Mouse (Mus musculus): ENCODE results near the gene Mta1.

Mta1 gene

GRCm38 (mm10) chr12:113143164-113143563 lies 45.1 kb downstream of the Mta1 start:
- in situ Hi-C loops (cut with MboI; ENCODE audit: low pct_unique_long_range_greater_than_20kb in 1 of 2, low sequenced_read_pairs in 2 of 2, unreplicated experiment in 1 of 2) = no loop called here

GRCm38 (mm10) chr12:113144001-113144756 lies 46.1 kb downstream of the Mta1 start:
- in situ Hi-C loops (cut with MboI; ENCODE audit: low pct_unique_long_range_greater_than_20kb in 1 of 2, low sequenced_read_pairs in 2 of 2, unreplicated experiment in 1 of 2) = no loop called here

GRCm38 (mm10) chr12:113144886-113145285 lies 46.8 kb downstream of the Mta1 start:
- in situ Hi-C loops (cut with MboI; ENCODE audit: low pct_unique_long_range_greater_than_20kb in 1 of 2, low sequenced_read_pairs in 2 of 2, unreplicated experiment in 1 of 2) = no loop called here

GRCm38 (mm10) chr12:113145591-113145990 lies 47.5 kb downstream of the Mta1 start:
- in situ Hi-C loops (cut with MboI; ENCODE audit: low pct_unique_long_range_greater_than_20kb in 1 of 2, low sequenced_read_pairs in 2 of 2, unreplicated experiment in 1 of 2) = no loop called here

GRCm38 (mm10) chr12:113146112-113147057 lies 48.3 kb downstream of the Mta1 start, which contains the start of gene Crip1:
TSS of gene Crip1 (plus strand) at chr12:113146316.
- in situ Hi-C loops (cut with MboI; ENCODE audit: low pct_unique_long_range_greater_than_20kb in 1 of 2, low sequenced_read_pairs in 2 of 2, unreplicated experiment in 1 of 2) = no loop called here

GRCm38 (mm10) chr12:113147481-113147880 lies 49.4 kb downstream of the Mta1 start:
- in situ Hi-C loops (cut with MboI; ENCODE audit: low pct_unique_long_range_greater_than_20kb in 1 of 2, low sequenced_read_pairs in 2 of 2, unreplicated experiment in 1 of 2) = no loop called here

GRCm38 (mm10) chr12:113148381-113149035 lies 50.4 kb downstream of the Mta1 start:
- in situ Hi-C loops (cut with MboI; ENCODE audit: low pct_unique_long_range_greater_than_20kb in 1 of 2, low sequenced_read_pairs in 2 of 2, unreplicated experiment in 1 of 2) = no loop called here

GRCm38 (mm10) chr12:113149341-113149740 lies 51.3 kb downstream of the Mta1 start:
- in situ Hi-C loops (cut with MboI; ENCODE audit: low pct_unique_long_range_greater_than_20kb in 1 of 2, low sequenced_read_pairs in 2 of 2, unreplicated experiment in 1 of 2) = no loop called here

GRCm38 (mm10) chr12:113149896-113150295 lies 51.8 kb downstream of the Mta1 start:
- in situ Hi-C loops (cut with MboI; ENCODE audit: low pct_unique_long_range_greater_than_20kb in 1 of 2, low sequenced_read_pairs in 2 of 2, unreplicated experiment in 1 of 2) = no loop called here

- in situ Hi-C loops (cut with MboI; ENCODE audit: low pct_unique_long_range_greater_than_20kb in 1 of 2, low sequenced_read_pairs in 2 of 2, unreplicated experiment in 1 of 2) = no loop called here
These were observed 52.5 kb downstream of the Mta1 start for GRCm38 (mm10) chr12:113150591-113150990.

- in situ Hi-C loops (cut with MboI; ENCODE audit: low pct_unique_long_range_greater_than_20kb in 1 of 2, low sequenced_read_pairs in 2 of 2, unreplicated experiment in 1 of 2) = no loop called here
These were observed 53.0 kb downstream of the Mta1 start for GRCm38 (mm10) chr12:113151046-113151445.

- in situ Hi-C loops (cut with MboI; ENCODE audit: low pct_unique_long_range_greater_than_20kb in 1 of 2, low sequenced_read_pairs in 2 of 2, unreplicated experiment in 1 of 2) = no loop called here
These were observed 53.7 kb downstream of the Mta1 start for GRCm38 (mm10) chr12:113151661-113152271.

- in situ Hi-C loops (cut with MboI; ENCODE audit: low pct_unique_long_range_greater_than_20kb in 1 of 2, low sequenced_read_pairs in 2 of 2, unreplicated experiment in 1 of 2) = no loop called here
These were observed 54.2 kb downstream of the Mta1 start for GRCm38 (mm10) chr12:113152272-113152661.

GRCm38 (mm10) chr12:113152991-113153525 lies 55.0 kb downstream of the Mta1 start:
- in situ Hi-C loops (cut with MboI; ENCODE audit: low pct_unique_long_range_greater_than_20kb in 1 of 2, low sequenced_read_pairs in 2 of 2, unreplicated experiment in 1 of 2) = no loop called here

GRCm38 (mm10) chr12:113153971-113154370 lies 55.9 kb downstream of the Mta1 start:
- in situ Hi-C loops (cut with MboI; ENCODE audit: low pct_unique_long_range_greater_than_20kb in 1 of 2, low sequenced_read_pairs in 2 of 2, unreplicated experiment in 1 of 2) = no loop called here

- in situ Hi-C loops (cut with MboI; ENCODE audit: low pct_unique_long_range_greater_than_20kb in 1 of 2, low sequenced_read_pairs in 2 of 2, unreplicated experiment in 1 of 2) = no loop called here
These were observed 56.6 kb downstream of the Mta1 start for GRCm38 (mm10) chr12:113154747-113155075.

GRCm38 (mm10) chr12:113155076-113155771 lies 57.1 kb downstream of the Mta1 start:
- in situ Hi-C loops (cut with MboI; ENCODE audit: low pct_unique_long_range_greater_than_20kb in 1 of 2, low sequenced_read_pairs in 2 of 2, unreplicated experiment in 1 of 2) = no loop called here
